Mouse (Mus musculus) embryo, embryonic 10.5 days (tissue): Measurements from ENCODE around the gene Mgat4d.
"Not testable (repeated sequence)": the region's sequence is repeated elsewhere in the genome, so short reads cannot be mapped to it uniquely, and the experiment has no call there.

ENCODE experiments used
- DNase-seq: peaks from one replicate; pipeline ENCODE4 v3.0.0-alpha.2; 2015; ENCODE audit warnings: low spot score

The Mgat4d gene

GRCm38 (mm10) chr8:83348263-83348662 lies at the start of gene Mgat4d:
TSS of gene Mgat4d (plus strand) at chr8:83348471.
- DNase-seq: no peak

- no peak for DNase-seq
Measured at GRCm38 (mm10) chr8:83300135-83300534, 48.1 kb upstream of the Mgat4d start.

GRCm38 (mm10) chr8:83304946-83305345 lies 43.3 kb upstream of the Mgat4d start:
- DNase-seq: no peak

GRCm38 (mm10) chr8:83309836-83310235 lies 38.4 kb upstream of the Mgat4d start:
- no peak for DNase-seq

GRCm38 (mm10) chr8:83315084-83315483 lies 33.2 kb upstream of the Mgat4d start:
- DNase-seq: not testable (repeated sequence)

GRCm38 (mm10) chr8:83315691-83316090 lies 32.6 kb upstream of the Mgat4d start:
- no peak for DNase-seq

GRCm38 (mm10) chr8:83320543-83320942 lies 27.7 kb upstream of the Mgat4d start:
- peak; percentile 19 for DNase-seq

- DNase-seq: no peak
Measured at GRCm38 (mm10) chr8:83322374-83322773, 25.9 kb upstream of the Mgat4d start.

GRCm38 (mm10) chr8:83323056-83323455 lies 25.2 kb upstream of the Mgat4d start:
- DNase-seq: peak; percentile 6

GRCm38 (mm10) chr8:83327889-83328288 lies 20.4 kb upstream of the Mgat4d start:
- no peak for DNase-seq

- peak; percentile 64 for DNase-seq
Measured at GRCm38 (mm10) chr8:83331567-83331898, 16.7 kb upstream of the Mgat4d start.

GRCm38 (mm10) chr8:83331899-83332697 lies 16.2 kb upstream of the Mgat4d start, which contains the start of gene Elmod2:
TSS of gene Elmod2 (minus strand) at chr8:83332486.
- DNase-seq: peak; percentile 99

GRCm38 (mm10) chr8:83332864-83333263 lies 15.4 kb upstream of the Mgat4d start:
- no peak for DNase-seq

- no peak for DNase-seq
Measured at GRCm38 (mm10) chr8:83342076-83342475, 6.2 kb upstream of the Mgat4d start.

GRCm38 (mm10) chr8:83342693-83343092 lies 5.6 kb upstream of the Mgat4d start:
- peak; percentile 71 for DNase-seq

GRCm38 (mm10) chr8:83351315-83351714 lies 3.0 kb downstream of the Mgat4d start:
- DNase-seq: no peak

GRCm38 (mm10) chr8:83363156-83363769 lies 15.0 kb downstream of the Mgat4d start:
- DNase-seq: peak; percentile 21

- DNase-seq: no peak
Measured at GRCm38 (mm10) chr8:83377231-83377630, 29.0 kb downstream of the Mgat4d start.

GRCm38 (mm10) chr8:83380141-83380540 lies 31.9 kb downstream of the Mgat4d start:
- no peak for DNase-seq

GRCm38 (mm10) chr8:83381016-83381415 lies 32.7 kb downstream of the Mgat4d start:
- DNase-seq: no peak

GRCm38 (mm10) chr8:83382850-83383249 lies 34.6 kb downstream of the Mgat4d start:
- no peak for DNase-seq

- peak; percentile 85 for DNase-seq
Measured at GRCm38 (mm10) chr8:83389316-83390005, 41.2 kb downstream of the Mgat4d start, which contains the start of gene Clgn. TSS of gene Clgn (plus strand) at chr8:83389867.
